Mouse (Mus musculus) ES-Bruce4 (cell line): ENCODE measurements around the gene Lrrtm3. TPM values are rescaled to one million over a fixed set of nuclear protein-coding genes. Genes with fewer than 3 reads are reported as not detected.

Experiments
- H3K27ac ChIP-seq: 2 replicates; pipeline ENCODE4 v1.5.1; 2012; ENCODE audit warnings: low read length, inconsistent platforms; ENCODE audit not compliant: insufficient read depth
- H3K27me3 ChIP-seq: 2 replicates; pipeline ENCODE4 v1.6.1; 2012; ENCODE audit warnings: mild to moderate bottlenecking, low read length, inconsistent platforms; ENCODE audit not compliant: control insufficient read depth, poor library complexity, insufficient read depth, severe bottlenecking
- H3K36me3 ChIP-seq: 2 replicates; pipeline ENCODE4 v1.6.1; 2012; ENCODE audit warnings: inconsistent platforms, mild to moderate bottlenecking, low read length, moderate library complexity; ENCODE audit not compliant: control insufficient read depth, poor library complexity, insufficient read depth, severe bottlenecking
- H3K4me1 ChIP-seq: one replicate; pipeline ENCODE4 v1.8.1; 2011; ENCODE audit warnings: low read length; ENCODE audit not compliant: control insufficient read depth, insufficient read depth
- H3K4me3 ChIP-seq: 2 replicates; pipeline ENCODE4 v1.5.1; 2011; ENCODE audit warnings: low read depth, mild to moderate bottlenecking, low read length
- H3K9ac ChIP-seq: 2 replicates; pipeline ENCODE4 v1.6.1; 2012; ENCODE audit warnings: low read depth, mild to moderate bottlenecking, inconsistent platforms; ENCODE audit not compliant: poor library complexity, severe bottlenecking
- H3K9me3 ChIP-seq: replicated peaks from 2 replicates; pipeline ENCODE4 v1.6.1; 2012; ENCODE audit warnings: mild to moderate bottlenecking, low read length, inconsistent platforms; ENCODE audit not compliant: control insufficient read depth, poor library complexity, insufficient read depth, severe bottlenecking
- CTCF ChIP-seq: IDR thresholded peaks from one replicate; pipeline ENCODE4 v1.8.1; 2011; ENCODE audit warnings: low read depth, low read length
- EP300 ChIP-seq: IDR thresholded peaks from 2 replicates; pipeline ENCODE4 v1.6.1; 2011; ENCODE audit warnings: low read depth, low read length; ENCODE audit not compliant: insufficient read depth
- POLR2A ChIP-seq: IDR thresholded peaks from one replicate; pipeline ENCODE4 v1.8.1; 2011; ENCODE audit warnings: low read length; ENCODE audit not compliant: insufficient read depth
- polyA plus RNA-seq: library from polyadenylated mRNA; stranded (reverse); fragments of >200 nt; gene quantifications from 2 replicates; pipeline ENCODE4 v1.2.4, GENCODE M21; 2011; ENCODE audit warnings: low read depth; ENCODE audit not compliant: missing spikeins, insufficient read depth, insufficient read length

The Lrrtm3 gene
- polyA plus RNA-seq, 1 experiment, result not detected

- H3K9me3 ChIP-seq, result no peaks in the 10 kb centered on the region
- H3K4me1 ChIP-seq, result no peaks in the 10 kb centered on the region
- TF ChIP-seq EP300, result no peak
- TF ChIP-seq CTCF, result no peak
- TF ChIP-seq POLR2A, result no peak
- H3K36me3 ChIP-seq, result no peaks in the 10 kb centered on the region
- H3K4me3 ChIP-seq, result no peak within 1 kb of the TSS
- no peak within 1 kb of the TSS for H3K27ac ChIP-seq
- H3K27me3 ChIP-seq, result no peaks in the 10 kb centered on the region; the same call in 1 of the 2 replicates
- H3K9ac ChIP-seq, result no peak within 1 kb of the TSS
Observed at GRCm38 (mm10) chr10:63927334-63927733, 162.7 kb downstream of the Lrrtm3 start, which contains the start of gene Gm10118. TSS of gene Gm10118 (minus strand) at chr10:63927434.

- Histone ChIP-seq H3K9me3 (no peaks in the 10 kb centered on the region), H3K36me3 (no peaks in the 10 kb centered on the region), H3K4me3 (no peak overlapping the region), H3K4me1 (no peaks in the 10 kb centered on the region), H3K27me3 (no peaks in the 10 kb centered on the region), H3K27ac (no peak overlapping the region), H3K9ac (no peak overlapping the region)
- no peak for TF ChIP-seq EP300
- TF ChIP-seq CTCF, result no peak
- TF ChIP-seq POLR2A, result no peak
Observed at GRCm38 (mm10) chr10:63908878-63909277, 181.2 kb downstream of the Lrrtm3 start.

- no peaks in the 10 kb centered on the region for H3K36me3 ChIP-seq
- no peaks in the 10 kb centered on the region for H3K27me3 ChIP-seq
- TF ChIP-seq EP300 (no peak), CTCF (no peak), POLR2A (no peak)
- H3K9ac ChIP-seq, result no peak overlapping the region
- H3K27ac ChIP-seq, result no peak overlapping the region
- no peaks in the 10 kb centered on the region for H3K4me1 ChIP-seq
- H3K9me3 ChIP-seq, result no peaks in the 10 kb centered on the region
- no peak overlapping the region for H3K4me3 ChIP-seq
Observed at GRCm38 (mm10) chr10:63899891-63900290, 190.2 kb downstream of the Lrrtm3 start.

DNA sequence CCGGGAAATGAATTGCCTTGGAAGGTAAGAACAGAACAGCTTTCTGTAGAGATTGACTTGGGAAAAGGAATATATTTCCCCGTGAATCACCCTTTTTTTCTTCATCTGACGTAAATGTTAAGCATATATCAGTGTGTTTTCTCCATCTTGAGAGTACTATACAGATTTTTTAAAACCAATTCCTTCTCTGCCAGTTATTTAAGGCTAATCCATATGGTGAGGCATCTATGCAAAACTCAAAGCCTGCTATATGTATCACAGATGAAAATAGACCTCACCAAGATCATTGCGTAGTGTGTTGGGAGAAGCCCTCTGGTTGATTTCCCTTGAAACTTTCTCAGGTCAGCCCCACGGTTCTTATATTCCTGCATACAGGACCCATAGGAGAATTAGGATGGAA lies 195.5 kb downstream of the Lrrtm3 start:
- H3K36me3 ChIP-seq, result no peaks in the 10 kb centered on the region
- H3K9ac ChIP-seq, result no peak overlapping the region
- H3K27ac ChIP-seq, result no peak overlapping the region

GRCm38 (mm10) chr10:63886449-63887088 lies 203.5 kb downstream of the Lrrtm3 start:
- no peak overlapping the region for H3K4me3 ChIP-seq
- no peaks in the 10 kb centered on the region for H3K36me3 ChIP-seq
- H3K27ac ChIP-seq, result no peak overlapping the region
- no peaks in the 10 kb centered on the region for H3K9me3 ChIP-seq
- no peaks in the 10 kb centered on the region for H3K4me1 ChIP-seq
- no peaks in the 10 kb centered on the region for H3K27me3 ChIP-seq
- TF ChIP-seq CTCF (no peak), EP300 (no peak), POLR2A (no peak)
- no peak overlapping the region for H3K9ac ChIP-seq

More for the DNA sequence above, 195.5 kb downstream of the Lrrtm3 start:
- Histone ChIP-seq H3K4me1 (no peaks in the 10 kb centered on the region), H3K4me3 (no peak overlapping the region), H3K9me3 (no peaks in the 10 kb centered on the region), H3K27me3 (no peaks in the 10 kb centered on the region)
- TF ChIP-seq CTCF, result no peak
- TF ChIP-seq POLR2A, result no peak
- no peak for TF ChIP-seq EP300

- H3K27ac ChIP-seq, result no peak overlapping the region
- no peaks in the 10 kb centered on the region for H3K9me3 ChIP-seq
- no peak overlapping the region for H3K9ac ChIP-seq
- H3K4me1 ChIP-seq, result no peaks in the 10 kb centered on the region
- no peaks in the 10 kb centered on the region for H3K27me3 ChIP-seq
- no peak overlapping the region for H3K4me3 ChIP-seq
- TF ChIP-seq CTCF (no peak), POLR2A (no peak), EP300 (no peak)
- H3K36me3 ChIP-seq, result no peaks in the 10 kb centered on the region
Observed at GRCm38 (mm10) chr10:63880462-63880903, 209.6 kb downstream of the Lrrtm3 start.

Other genes starting within 250 kb of the Lrrtm3 start
- gene Gm10118, start 162.8 kb downstream of the Lrrtm3 start, polyA plus RNA-seq, result not detected in 2 replicates